Mouse (Mus musculus) CH12.LX (cell line): ENCODE data around the gene Cep170. TPM values are rescaled to one million over a fixed set of nuclear protein-coding genes. Genes with fewer than 3 reads are reported as not detected.

Experiments used
- DNase-seq: peaks from one replicate; pipeline ENCODE4 v3.0.0-alpha.2; 2013; ENCODE audit errors: extremely low read depth
- H3K27ac ChIP-seq: 2 replicates; pipeline ENCODE4 v1.5.1; 2012; ENCODE audit warnings: low read depth, mild to moderate bottlenecking, control low read depth, moderate library complexity; ENCODE audit not compliant: insufficient read depth
- H3K27me3 ChIP-seq: replicated peaks from 2 replicates; pipeline ENCODE3; 2012; ENCODE audit warnings: inconsistent platforms
- H3K36me3 ChIP-seq, 2 experiments: replicated peaks in 1 of 2; 2 replicates each; pipeline versions ENCODE3 to v1.6.1; 2012; ENCODE audit warnings: inconsistent platforms in 1 of 2, low read length in 1 of 2, mild to moderate bottlenecking in 1 of 2, mixed read lengths in 1 of 2, moderate library complexity in 1 of 2; ENCODE audit not compliant: control insufficient read depth in 1 of 2, insufficient read depth in 1 of 2
- H3K4me1 ChIP-seq, 2 experiments: 2 replicates each; pipeline ENCODE4 v1.6.1; 2012; ENCODE audit warnings: inconsistent platforms in 1 of 2, moderate library complexity in 1 of 2; ENCODE audit not compliant: insufficient read depth in 2 of 2, control insufficient read depth in 1 of 2
- H3K4me2 ChIP-seq: 2 replicates; pipeline ENCODE4 v1.6.1; 2012; ENCODE audit warnings: low read depth, mild to moderate bottlenecking, control low read depth; ENCODE audit not compliant: poor library complexity, insufficient read depth, severe bottlenecking
- H3K4me3 ChIP-seq, 3 experiments: fragments of 150-350 bp in 1 of 3; sonication (generic) in 1 of 3; replicated peaks in 1 of 3; 2 replicates each; pipeline versions ENCODE3 to v1.5.1; 2011 to 2012; ENCODE audit warnings: low read depth in 2 of 3, low read length in 2 of 3, mild to moderate bottlenecking in 2 of 3, moderate library complexity in 2 of 3, control low read depth in 1 of 3, improper control_type of control experiment in 1 of 3, inconsistent platforms in 1 of 3, mixed read lengths in 1 of 3; ENCODE audit not compliant: poor library complexity in 1 of 3
- H3K79me2 ChIP-seq: replicated peaks from 2 replicates; pipeline ENCODE4 v1.6.1; 2012; ENCODE audit warnings: mild to moderate bottlenecking, moderate library complexity; ENCODE audit not compliant: control insufficient read depth, poor library complexity, insufficient read depth, severe bottlenecking; ENCODE audit errors: extremely low read depth
- H3K9ac ChIP-seq: 2 replicates; pipeline ENCODE4 v1.6.1; 2012; ENCODE audit warnings: low read depth, mild to moderate bottlenecking, control low read depth, moderate library complexity; ENCODE audit not compliant: insufficient read depth
- H3K9me3 ChIP-seq: replicated peaks from 2 replicates; pipeline ENCODE3; 2012; ENCODE audit warnings: low read length, inconsistent platforms, mixed read lengths
- BHLHE40 ChIP-seq: IDR thresholded peaks from 2 replicates; pipeline ENCODE4 v1.6.1; 2011; ENCODE audit warnings: mild to moderate bottlenecking, low read depth, low read length, improper control_type of control experiment
- CHD1 ChIP-seq: IDR thresholded peaks from 2 replicates; pipeline ENCODE4 v1.6.1; 2012; ENCODE audit warnings: low read depth, low read length, improper control_type of control experiment, inconsistent platforms
- CHD2 ChIP-seq: IDR thresholded peaks from 2 replicates; pipeline ENCODE4 v1.6.1; 2011; ENCODE audit warnings: low read length, improper control_type of control experiment
- E2F4 ChIP-seq: IDR thresholded peaks from 2 replicates; pipeline ENCODE4 v1.6.1; 2011; ENCODE audit warnings: low read depth, low read length, improper control_type of control experiment; ENCODE audit not compliant: insufficient replicate concordance
- ELF1 ChIP-seq: IDR thresholded peaks from 2 replicates; pipeline ENCODE4 v1.6.1; 2014; ENCODE audit warnings: low read depth, mild to moderate bottlenecking, inconsistent platforms, low read length, improper control_type of control experiment
- EP300 ChIP-seq: IDR thresholded peaks from 2 replicates; pipeline ENCODE4 v1.6.1; 2011; ENCODE audit warnings: low read length, improper control_type of control experiment
- ETS1 ChIP-seq: conservative IDR thresholded peaks from 2 replicates; pipeline ENCODE4 v1.6.1; 2012; ENCODE audit warnings: low read depth, mild to moderate bottlenecking, inconsistent platforms, low read length, improper control_type of control experiment, moderate library complexity
- HCFC1 ChIP-seq: IDR thresholded peaks from 2 replicates; pipeline ENCODE4 v1.6.1; 2012; ENCODE audit warnings: low read depth, mild to moderate bottlenecking, inconsistent platforms, low read length, improper control_type of control experiment
- IRF4 ChIP-seq: IDR thresholded peaks from 2 replicates; pipeline ENCODE4 v1.6.1; 2014; ENCODE audit warnings: low read depth, mild to moderate bottlenecking, inconsistent platforms, low read length, improper control_type of control experiment
- JUN ChIP-seq: IDR thresholded peaks from 2 replicates; pipeline ENCODE4 v1.6.1; 2011; ENCODE audit warnings: low read depth, mild to moderate bottlenecking, low read length, improper control_type of control experiment, moderate library complexity; ENCODE audit not compliant: insufficient read depth
- JUND ChIP-seq: conservative IDR thresholded peaks from 2 replicates; pipeline ENCODE4 v1.6.1; 2011; ENCODE audit warnings: low read depth, low read length, improper control_type of control experiment
- KAT2A ChIP-seq: IDR thresholded peaks from 2 replicates; pipeline ENCODE4 v1.6.1; 2012; ENCODE audit warnings: low read length, improper control_type of control experiment, inconsistent platforms; ENCODE audit not compliant: insufficient replicate concordance
- MAFK ChIP-seq: IDR thresholded peaks from 2 replicates; pipeline ENCODE4 v1.6.1; 2011; ENCODE audit warnings: low read length, improper control_type of control experiment; ENCODE audit not compliant: insufficient replicate concordance
- MAX ChIP-seq: IDR thresholded peaks from 2 replicates; pipeline ENCODE4 v1.6.1; 2011; ENCODE audit warnings: low read length, improper control_type of control experiment
- MAZ ChIP-seq: IDR thresholded peaks from 2 replicates; pipeline ENCODE4 v1.6.1; 2012; ENCODE audit warnings: low read depth, mild to moderate bottlenecking, inconsistent platforms, low read length, improper control_type of control experiment, moderate library complexity
- MEF2A ChIP-seq: IDR thresholded peaks from 2 replicates; pipeline ENCODE4 v1.6.1; 2014; ENCODE audit warnings: low read depth, mild to moderate bottlenecking, inconsistent platforms, low read length, improper control_type of control experiment, borderline replicate concordance
- MXI1 ChIP-seq: IDR thresholded peaks from 2 replicates; pipeline ENCODE4 v1.6.1; 2011; ENCODE audit warnings: mild to moderate bottlenecking, low read depth, low read length, improper control_type of control experiment
- MYC ChIP-seq: IDR thresholded peaks from 2 replicates; pipeline ENCODE4 v1.6.1; 2011; ENCODE audit warnings: low read depth, mild to moderate bottlenecking, improper control_type of control experiment, low read length
- NELFE ChIP-seq: IDR thresholded peaks from 2 replicates; pipeline ENCODE4 v1.6.1; 2011; ENCODE audit warnings: low read depth, low read length, improper control_type of control experiment
- PAX5 ChIP-seq: IDR thresholded peaks from 2 replicates; pipeline ENCODE4 v1.6.1; 2012; ENCODE audit warnings: low read length, inconsistent platforms, mixed read lengths
- POLR2A ChIP-seq: IDR thresholded peaks from 2 replicates; pipeline ENCODE4 v1.6.1; 2011; ENCODE audit warnings: low read depth, mild to moderate bottlenecking, improper control_type of control experiment, low read length
- RCOR1 ChIP-seq: conservative IDR thresholded peaks from 2 replicates; pipeline ENCODE4 v1.6.1; 2012; ENCODE audit warnings: low read depth, mild to moderate bottlenecking, inconsistent platforms, low read length, improper control_type of control experiment
- TBP ChIP-seq: conservative IDR thresholded peaks from 2 replicates; pipeline ENCODE4 v1.6.1; 2011; ENCODE audit warnings: low read depth, low read length, improper control_type of control experiment
- TCF12 ChIP-seq: IDR thresholded peaks from 2 replicates; pipeline ENCODE4 v1.6.1; 2014; ENCODE audit warnings: low read depth, mild to moderate bottlenecking, inconsistent platforms, low read length, improper control_type of control experiment
- UBTF ChIP-seq: IDR thresholded peaks from 2 replicates; pipeline ENCODE4 v1.6.1; 2012; ENCODE audit warnings: low read depth, mild to moderate bottlenecking, inconsistent platforms, low read length, improper control_type of control experiment, moderate library complexity
- ZC3H11A ChIP-seq: IDR thresholded peaks from 2 replicates; pipeline ENCODE4 v1.6.1; 2012; ENCODE audit warnings: low read depth, mild to moderate bottlenecking, inconsistent platforms, low read length, improper control_type of control experiment
- ZKSCAN1 ChIP-seq: IDR thresholded peaks from 2 replicates; pipeline ENCODE4 v1.6.1; 2012; ENCODE audit warnings: low read depth, inconsistent platforms, low read length, improper control_type of control experiment, borderline replicate concordance
- dilution Hi-C: fragments of 300-500 bp; cut with MboI; formaldehyde crosslinking; loops from 2 replicates; pipeline ENCODE4 v1.14.3; 2020; ENCODE audit warnings: low sequenced_read_pairs; ENCODE audit not compliant: extremely low pct_unique_long_range_greater_than_20kb, extremely low pct_ligation_motif_present
- in situ Hi-C: fragments of 300-500 bp; cut with MboI; formaldehyde crosslinking; loops from 3 replicates; pipeline ENCODE4 v1.14.3; 2019; ENCODE audit warnings: low sequenced_read_pairs, low pct_ligation_motif_present, low pct_unique_long_range_greater_than_20kb, mixed read lengths
- polyA plus RNA-seq: library from polyadenylated mRNA; unstranded; fragments of >175 nt; gene quantifications from 2 replicates; pipeline ENCODE4 v1.2.1, GENCODE M21; 2012; ENCODE audit warnings: low read depth; ENCODE audit not compliant: insufficient read length
- total RNA-seq, 2 experiments: library from RNA; depleted of rRNA; stranded (reverse); fragments of 300-350 nt in 1 of 2; fragments of >200 nt in 1 of 2; gene quantifications; 2 replicates each; pipeline ENCODE4 v1.2.3; 2012 to 2014

The Cep170 gene
- total and polyA plus RNA-seq, 3 experiments: 14.8 to 16.6 (median 16.1) TPM

DNA sequence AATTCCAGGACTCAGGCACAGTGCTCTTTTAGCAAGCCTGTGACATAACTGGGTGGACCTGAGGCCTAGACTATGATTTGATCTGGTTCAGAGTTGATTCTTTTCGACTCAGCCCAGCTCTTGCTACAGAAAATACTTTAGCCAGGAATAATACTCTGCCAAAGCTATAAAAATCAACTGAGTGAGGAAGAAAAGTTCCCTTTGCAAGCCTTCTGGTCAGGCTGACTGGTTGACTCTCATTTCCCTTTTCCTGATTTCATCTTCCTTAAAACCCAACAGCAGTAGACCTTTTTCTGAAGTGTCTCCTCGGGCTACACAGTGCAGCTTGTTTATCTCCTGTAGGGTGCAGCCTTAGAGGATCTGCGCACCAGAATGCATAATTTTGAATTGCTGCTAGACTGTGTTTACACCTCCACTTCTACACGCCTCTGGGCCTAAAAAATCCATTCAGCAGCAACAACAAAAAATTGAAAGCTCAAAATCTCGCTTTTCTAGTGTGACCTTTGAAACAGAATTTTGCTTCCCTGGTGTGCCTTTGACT, 14.1 kb upstream of the Cep170 start:
- H3K4me1 ChIP-seq: peaks cover 21 to 61% of the 10 kb centered on the region in 2 experiments
- no peak overlapping the region for H3K4me3 ChIP-seq
- no peaks in the 10 kb centered on the region for H3K27me3 ChIP-seq
- in situ Hi-C loops: no loop called here
- H3K9ac ChIP-seq: peak overlapping the region; percentile 46; the same call in 1 of the 2 replicates
- dilution Hi-C loops: no loop called here
- no peak overlapping the region for H3K27ac ChIP-seq
- H3K4me2 ChIP-seq: no peak overlapping the region
- H3K9me3 ChIP-seq: no peaks in the 10 kb centered on the region
- H3K36me3 ChIP-seq: peaks cover 10 to 39% of the 10 kb centered on the region in 2 experiments
- no peak for DNase-seq
- no peak for TF ChIP-seq JUN
- TF ChIP-seq ZC3H11A: no peak
- TF ChIP-seq TCF12: 0 out of 2 replicates have a peak, but pooled peaks have one; percentile 2
- H3K79me2 ChIP-seq: peaks cover 1% of the 10 kb centered on the region

DNA sequence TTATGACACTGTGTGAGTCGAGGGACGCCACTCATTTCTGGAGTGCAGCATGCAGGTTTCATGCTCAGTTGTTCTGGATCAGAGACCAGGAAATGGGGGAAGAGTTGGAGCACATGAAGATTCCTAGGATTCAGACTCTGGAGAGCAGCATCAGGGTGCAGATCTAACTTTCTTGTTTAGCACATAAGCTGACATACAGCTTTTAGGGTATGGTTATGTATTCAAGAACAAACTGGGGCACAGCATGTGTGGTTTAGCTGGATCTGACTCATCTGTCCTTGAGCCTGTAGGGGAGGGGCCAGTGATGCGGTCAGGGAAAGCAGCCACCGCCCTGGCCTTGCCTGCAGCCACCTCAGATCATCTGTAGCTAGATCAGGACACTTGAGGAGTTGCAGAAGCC, 13.5 kb upstream of the Cep170 start:
- no peak overlapping the region for H3K4me3 ChIP-seq
- peak overlapping the region; percentile 46; the same call in 1 of the 2 replicates for H3K9ac ChIP-seq
- dilution Hi-C loops: no loop called here
- in situ Hi-C loops: no loop called here
- peak; percentile 67 for TF ChIP-seq JUN
- TF ChIP-seq ZC3H11A: no peak
- TF ChIP-seq CHD1: 0 out of 2 replicates have a peak, but pooled peaks have one; percentile 24
- peak; percentile 45 for TF ChIP-seq RCOR1
- peak; percentile 33; the same call in 1 of the 2 replicates for TF ChIP-seq CHD2
- no peak for TF ChIP-seq PAX5
- TF ChIP-seq ZKSCAN1: no peak
- TF ChIP-seq KAT2A: no peak
- TF ChIP-seq MAZ: peak; percentile 56; the same call in 1 of the 2 replicates
- TF ChIP-seq UBTF: no peak
- no peak for TF ChIP-seq E2F4
- TF ChIP-seq MEF2A: no peak
- peak; percentile 53 for TF ChIP-seq BHLHE40
- peak; percentile 34; the same call in 1 of the 2 replicates for TF ChIP-seq MYC
- TF ChIP-seq JUND: peak; percentile 75; the same call in 1 of the 2 replicates
- peak; percentile 89 for TF ChIP-seq IRF4
- peak; percentile 58; the same call in 1 of the 2 replicates for TF ChIP-seq EP300
- TF ChIP-seq NELFE: no peak
- TF ChIP-seq POLR2A: no peak
- no peak for TF ChIP-seq MAX
- no peak; the same call in 1 of the 2 replicates for TF ChIP-seq MAFK
- peak; percentile 62; the same call in 1 of the 2 replicates for TF ChIP-seq MXI1
- peak; percentile 42; the same call in 1 of the 2 replicates for TF ChIP-seq ELF1
- TF ChIP-seq TBP: no peak
- peak; percentile 55 for TF ChIP-seq ETS1
- TF ChIP-seq HCFC1: 0 out of 2 replicates have a peak, but pooled peaks have one; percentile 22
- H3K4me2 ChIP-seq: peak overlapping the region; percentile 99
- peak overlapping the region; percentile 66 for H3K27ac ChIP-seq
- H3K79me2 ChIP-seq: peaks cover 4% of the 10 kb centered on the region
- H3K9me3 ChIP-seq: no peaks in the 10 kb centered on the region
- peak; percentile 74 for DNase-seq
- H3K27me3 ChIP-seq: no peaks in the 10 kb centered on the region
- H3K4me1 ChIP-seq: peaks cover 21 to 58% of the 10 kb centered on the region in 2 experiments
- H3K36me3 ChIP-seq: peaks cover 10 to 35% of the 10 kb centered on the region in 2 experiments
